Mouse (Mus musculus) CD4-positive, CD25-positive, alpha-beta regulatory T cell, adult 4 months (primary cell): ENCODE results near the gene Elmsan1. TPM values are rescaled to one million over a fixed set of nuclear protein-coding genes. Genes with fewer than 3 reads are reported as not detected.

Source experiments
- polyA plus RNA-seq, 2 experiments: library from polyadenylated mRNA; unstranded; fragments of 100-300 nt; shearing (Covaris generic); gene quantifications; one replicate each; pipeline ENCODE4 v1.2.1; 2017

Gene Elmsan1
- polyA plus RNA-seq, 2 experiments from 2014 or later: 7.3 to 8.2 TPM

Other genes starting within 250 kb of the Elmsan1 start
- not detected for gene Heatr4, start 234.0 kb downstream of the Elmsan1 start, polyA plus RNA-seq
- 10 to 100 TPM; 28.3 to 39.0 TPM for gene Acot2, start 231.0 kb downstream of the Elmsan1 start, polyA plus RNA-seq
- gene Acot1, start 209.4 kb downstream of the Elmsan1 start, polyA plus RNA-seq: not detected
- under 1 TPM in 1 of 2 experiments, not detected in 1; 0.11 TPM for gene Acot4, start 180.5 kb downstream of the Elmsan1 start, polyA plus RNA-seq
- gene Gm49366, start 179.9 kb downstream of the Elmsan1 start, polyA plus RNA-seq: not detected
- not detected for gene Acot3, start 166.7 kb downstream of the Elmsan1 start, polyA plus RNA-seq
- not detected for gene Acot5, start 149.6 kb downstream of the Elmsan1 start, polyA plus RNA-seq
- gene Acot6, start 118.2 kb downstream of the Elmsan1 start, polyA plus RNA-seq: 1 to 10 TPM in 1 of 2 experiments, under 1 TPM in 1; 0.77 to 1.0 TPM
- under 1 TPM; 0.10 to 0.12 TPM for gene Dnal1, start 104.5 kb downstream of the Elmsan1 start, polyA plus RNA-seq
- not detected for gene Pnma1, start 70.4 kb downstream of the Elmsan1 start, polyA plus RNA-seq
- 10 to 100 TPM; 50.3 to 52.9 TPM for gene Ptgr2, start 66.4 kb upstream of the Elmsan1 start, polyA plus RNA-seq
- 10 to 100 TPM; 44.8 to 69.0 TPM for gene Zfp410, start 98.0 kb upstream of the Elmsan1 start, polyA plus RNA-seq
- 10 to 100 TPM; 22.6 to 27.8 TPM for gene Coq6, start 142.8 kb upstream of the Elmsan1 start, polyA plus RNA-seq
- under 1 TPM; 0.50 to 0.58 TPM for gene Fam161b, start 143.0 kb upstream of the Elmsan1 start, polyA plus RNA-seq
- gene Entpd5, start 190.1 kb upstream of the Elmsan1 start, polyA plus RNA-seq: 10 to 100 TPM; 19.5 to 36.7 TPM
- gene Bbof1, start 190.2 kb upstream of the Elmsan1 start, polyA plus RNA-seq: under 1 TPM; 0.77 to 0.86 TPM
- 10 to 100 TPM; 31.9 to 40.6 TPM for gene Rnf113a2, start 198.3 kb upstream of the Elmsan1 start, polyA plus RNA-seq
- 10 to 100 TPM; 13.9 to 15.6 TPM for gene Aldh6a1, start 232.1 kb upstream of the Elmsan1 start, polyA plus RNA-seq
- 10 to 100 TPM; 20.9 to 29.3 TPM for gene Lin52, start 232.5 kb upstream of the Elmsan1 start, polyA plus RNA-seq